Mouse (Mus musculus) spleen, postnatal 4 days (tissue): ENCODE results near the gene Lrrk2.

ENCODE experiments used
- DNase-seq, 2 experiments: peaks; one replicate each; pipeline ENCODE4 v3.0.0; 2022; ENCODE audit warnings: low spot score in 2 of 2

The Lrrk2 gene

GRCm38 (mm10) chr15:91672645-91673568, at the start of gene Lrrk2:
Gene Lrrk2, plus strand, starts transcription at chr15:91673175.
- DNase-seq: peak; percentile 65 to 84

DNA sequence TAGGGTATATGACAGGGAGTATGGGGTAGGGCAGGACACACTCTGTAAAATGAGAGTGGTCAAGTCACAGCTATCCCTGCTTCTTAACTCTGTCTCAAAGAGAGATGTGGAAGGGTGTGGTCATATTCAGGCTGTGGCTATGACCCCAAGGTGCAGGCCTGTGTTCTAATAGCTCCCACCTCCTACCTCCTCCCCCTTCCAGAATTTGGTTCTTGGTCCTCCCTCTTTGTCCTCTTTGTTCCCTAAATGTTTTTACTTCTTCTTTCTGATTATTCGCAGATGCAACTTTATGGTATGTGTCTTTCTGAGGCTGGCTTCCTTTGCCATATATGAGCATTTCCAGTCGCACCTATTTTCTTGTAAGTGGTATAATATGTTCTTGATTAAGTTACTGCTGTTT, 48.5 kb upstream of the Lrrk2 start:
- DNase-seq: no peak

DNA sequence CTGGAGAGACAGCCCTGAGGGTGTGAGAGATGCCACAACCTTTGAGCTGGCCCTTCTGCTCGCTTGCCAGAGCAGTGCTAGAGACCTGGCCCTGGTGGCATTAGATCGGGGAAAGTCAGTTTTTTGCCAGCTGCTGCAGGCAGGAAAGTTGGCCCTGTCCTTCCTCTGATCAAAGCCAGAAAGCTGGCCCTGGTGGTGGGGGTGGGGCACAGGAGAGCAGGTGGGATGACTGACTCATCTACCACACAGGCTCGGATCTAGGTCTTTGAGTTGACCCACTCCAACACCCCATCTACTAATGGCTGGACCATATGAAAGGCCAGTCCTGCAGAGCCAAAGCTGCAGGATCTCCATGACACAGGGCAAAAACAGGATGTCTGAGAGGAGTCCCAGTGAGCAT, 43.8 kb upstream of the Lrrk2 start:
- no peak for DNase-seq

DNA sequence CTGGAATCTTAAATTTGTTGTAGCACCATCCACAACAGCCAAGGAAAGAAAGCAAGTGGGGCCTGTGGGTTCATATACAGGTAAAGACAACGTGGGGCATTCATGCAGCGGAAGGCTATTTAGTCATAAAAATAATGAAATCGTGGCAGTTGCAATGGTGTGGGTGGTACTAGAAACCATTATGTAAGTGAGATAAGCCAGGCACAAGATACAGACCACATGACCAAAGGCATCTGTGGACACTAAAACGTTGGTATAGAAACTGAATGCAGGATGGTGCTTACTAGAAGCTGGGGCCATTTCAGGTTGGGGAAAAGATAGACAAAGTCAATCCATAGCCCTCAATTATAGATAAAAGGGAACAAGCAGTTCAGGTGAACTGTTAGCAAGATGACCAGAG, 40.5 kb upstream of the Lrrk2 start:
- DNase-seq: no peak

- no peak for DNase-seq
Measured at GRCm38 (mm10) chr15:91633051-91633450, 39.9 kb upstream of the Lrrk2 start.

GRCm38 (mm10) chr15:91633806-91634205, 39.2 kb upstream of the Lrrk2 start:
- no peak for DNase-seq

- peak; percentile 73 to 86 for DNase-seq
Measured at GRCm38 (mm10) chr15:91634236-91634635, 38.7 kb upstream of the Lrrk2 start.

DNA sequence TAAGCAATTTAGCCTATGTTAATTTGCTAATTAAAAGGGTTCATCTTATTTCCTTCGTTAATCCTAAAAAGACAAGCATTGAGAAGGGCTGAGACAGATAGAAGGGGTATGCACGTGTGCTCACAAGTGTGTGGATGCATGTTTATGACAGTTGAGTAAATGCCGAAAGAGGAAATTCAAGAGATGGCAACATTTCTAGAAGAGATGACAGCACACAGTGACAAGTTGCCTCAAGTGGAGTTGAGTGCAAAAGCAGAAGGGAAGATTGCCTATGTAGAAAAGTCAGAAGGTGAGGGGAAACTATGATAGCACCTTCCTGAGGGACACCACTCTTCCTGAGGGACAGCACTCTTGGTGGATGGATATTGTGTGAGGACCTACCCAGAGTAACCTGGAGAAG, 31.3 kb upstream of the Lrrk2 start:
- DNase-seq: no peak

GRCm38 (mm10) chr15:91642682-91643306, 30.2 kb upstream of the Lrrk2 start:
- no peak for DNase-seq

DNA sequence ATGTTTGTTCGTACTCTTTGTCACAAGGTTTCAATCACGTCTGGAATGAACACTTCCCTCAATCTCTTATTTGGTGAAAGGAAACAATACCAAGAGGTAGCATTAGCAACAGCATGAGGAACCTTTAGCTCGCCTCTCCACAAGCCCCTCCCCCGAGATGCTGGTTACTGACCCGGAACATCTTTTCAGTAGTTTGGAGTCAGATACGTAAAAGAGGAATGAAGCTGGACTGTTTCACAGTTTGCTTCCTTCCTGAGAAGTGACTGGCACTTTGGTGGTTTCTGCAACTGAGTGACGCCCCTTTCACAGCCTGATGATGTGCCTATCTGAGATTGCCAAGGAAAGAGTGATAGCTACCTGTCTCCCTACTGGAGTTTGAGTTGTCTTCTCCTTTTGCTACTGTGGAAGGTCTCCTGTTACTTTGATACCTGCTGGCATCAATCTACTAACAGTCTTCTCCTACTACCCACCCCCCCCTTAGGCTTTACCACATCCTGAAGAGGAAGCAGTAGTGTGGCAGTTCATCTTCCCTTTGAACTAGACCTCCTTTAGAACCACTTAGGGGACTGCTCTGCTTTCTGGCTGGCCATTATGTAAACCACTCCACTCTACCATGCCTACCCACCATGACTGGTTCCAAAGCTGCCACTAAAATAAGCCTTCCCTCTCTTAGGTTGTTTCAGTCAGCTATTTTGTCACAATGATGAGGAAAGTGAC, 29.2 kb upstream of the Lrrk2 start:
- no peak for DNase-seq

DNA sequence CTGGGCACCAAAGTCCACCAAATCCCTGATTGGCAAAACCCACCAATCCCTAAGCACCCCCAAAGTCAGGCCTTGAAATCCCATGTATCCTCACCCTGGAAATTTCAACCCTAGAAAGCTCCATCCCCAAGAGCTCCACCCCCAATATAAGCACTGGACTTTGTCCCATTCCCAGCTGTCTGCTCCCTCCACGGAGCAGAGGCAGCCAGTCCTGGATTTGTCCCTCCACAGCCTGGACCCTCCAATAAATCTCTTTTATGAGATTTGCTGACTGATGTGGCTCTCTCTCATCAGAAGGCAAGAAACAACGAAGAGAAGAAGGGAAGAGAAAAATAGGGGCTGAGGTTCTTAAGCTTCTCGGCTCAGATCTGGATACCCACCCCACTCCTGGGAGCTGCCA, 22.7 kb upstream of the Lrrk2 start:
- no peak for DNase-seq

DNA sequence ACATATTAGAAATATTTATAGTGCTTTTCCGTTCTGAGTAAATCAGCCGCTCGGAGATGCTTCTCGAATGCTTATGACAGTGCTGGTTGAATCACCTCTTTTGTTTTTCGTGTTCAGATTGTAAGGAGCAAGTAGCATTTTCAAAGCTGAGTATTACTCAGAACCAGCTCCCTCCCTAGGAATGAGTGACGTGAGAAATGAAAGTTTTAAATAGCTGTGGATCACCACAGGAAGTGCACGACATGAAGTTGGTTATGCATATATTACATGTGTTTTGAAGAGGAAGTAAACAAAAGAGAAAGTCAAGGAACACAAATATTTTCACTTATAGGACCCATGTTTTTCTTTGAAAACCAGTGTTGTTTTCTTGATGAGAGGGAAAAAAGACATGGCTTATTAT, 21.5 kb upstream of the Lrrk2 start:
- no peak for DNase-seq

- peak in 1 of 2 experiments; percentile 23 for DNase-seq
Measured at GRCm38 (mm10) chr15:91658227-91658626, 14.7 kb upstream of the Lrrk2 start.

- no peak for DNase-seq
Measured at GRCm38 (mm10) chr15:91660277-91661078, 12.5 kb upstream of the Lrrk2 start.

GRCm38 (mm10) chr15:91661079-91661369, 12.0 kb upstream of the Lrrk2 start:
- no peak for DNase-seq

GRCm38 (mm10) chr15:91664586-91665132, 8.3 kb upstream of the Lrrk2 start:
- no peak for DNase-seq

- no peak for DNase-seq
Measured at GRCm38 (mm10) chr15:91665530-91665929, 7.4 kb upstream of the Lrrk2 start.

GRCm38 (mm10) chr15:91671216-91671615, 1.8 kb upstream of the Lrrk2 start:
- no peak for DNase-seq

GRCm38 (mm10) chr15:91671987-91672386, 988 bp upstream of the Lrrk2 start:
- peak in 1 of 2 experiments; percentile 4 for DNase-seq

GRCm38 (mm10) chr15:91673569-91673905, 562 bp downstream of the Lrrk2 start:
- DNase-seq: peak in 1 of 2 experiments; percentile 46

DNA sequence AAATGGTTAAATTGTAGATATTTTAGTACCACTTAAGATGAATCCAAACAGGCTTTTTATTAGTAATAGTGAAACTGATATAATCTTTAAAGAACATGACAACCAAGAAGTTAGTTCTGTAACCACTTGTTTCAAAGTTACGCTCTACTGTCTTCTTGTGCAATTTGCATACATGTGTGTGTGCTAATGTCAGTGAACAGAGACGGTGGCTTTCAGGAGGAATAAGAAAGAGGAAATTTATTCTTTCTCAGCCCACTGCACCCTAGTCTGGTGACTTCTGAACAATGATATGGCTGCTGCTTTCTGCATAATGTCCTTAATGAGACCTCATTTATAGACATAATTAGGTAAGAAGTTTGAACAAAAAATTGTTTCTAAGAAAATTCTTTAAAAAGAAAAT, 7.1 kb downstream of the Lrrk2 start:
- no peak for DNase-seq
